Mouse (Mus musculus) forebrain, postnatal 0 days (tissue): ENCODE measurements around the gene Cntnap2. TPM values are rescaled to one million over a fixed set of nuclear protein-coding genes. Genes with fewer than 3 reads are reported as not detected.
"Not testable (repeated sequence)": the region's sequence is repeated elsewhere in the genome, so short reads cannot be mapped to it uniquely, and the experiment has no call there.

ENCODE experiments used
- ATAC-seq: fragments of 200-750 bp; cut with Nextera tagmentation; 2 replicates; pipeline ENCODE4 v1.8.0; 2017; ENCODE audit warnings: mild to moderate bottlenecking, moderate library complexity
- DNase-seq: peaks from one replicate; pipeline ENCODE4 v3.0.0-alpha.2; 2015
- H3K27ac ChIP-seq: fragments of 300-500 bp; sonication (generic); 2 replicates; pipeline ENCODE4 v1.5.1; 2014; ENCODE audit warnings: low read depth, mild to moderate bottlenecking, antibody characterized with exemption, low read length, moderate library complexity, mixed read lengths
- H3K27me3 ChIP-seq: fragments of 300-500 bp; sonication (generic); 2 replicates; pipeline ENCODE4 v1.6.1; 2014; ENCODE audit warnings: mild to moderate bottlenecking, low read length, mixed read lengths; ENCODE audit not compliant: insufficient read depth
- H3K36me3 ChIP-seq: fragments of 300-500 bp; sonication (generic); 2 replicates; pipeline ENCODE4 v1.6.1; 2014; ENCODE audit warnings: mild to moderate bottlenecking, moderate library complexity; ENCODE audit not compliant: insufficient read depth
- H3K4me1 ChIP-seq: fragments of 300-500 bp; sonication (generic); 2 replicates; pipeline ENCODE4 v1.6.1; 2014; ENCODE audit warnings: antibody characterized with exemption; ENCODE audit not compliant: insufficient read depth
- H3K4me2 ChIP-seq: fragments of 300-500 bp; sonication (generic); 2 replicates; pipeline ENCODE4 v1.6.1; 2014; ENCODE audit warnings: low read depth, mild to moderate bottlenecking, moderate library complexity
- H3K4me3 ChIP-seq: fragments of 300-500 bp; sonication (generic); 2 replicates; pipeline ENCODE4 v1.5.1; 2014; ENCODE audit warnings: low read depth, low read length, mixed read lengths
- H3K9ac ChIP-seq: fragments of 300-500 bp; sonication (generic); 2 replicates; pipeline ENCODE4 v1.6.1; 2014; ENCODE audit warnings: mild to moderate bottlenecking
- H3K9me3 ChIP-seq: fragments of 300-500 bp; sonication (generic); 2 replicates; pipeline ENCODE4 v1.6.1; 2016; ENCODE audit warnings: low read length
- CTCF ChIP-seq: sonication (generic); IDR thresholded peaks from 2 replicates; pipeline ENCODE4 v1.5.1; 2016; ENCODE audit warnings: antibody characterized with exemption, control low read depth, low read depth
- WGBS: fragments of 180-500 bp; shearing (Covaris S2); extraction: QIAGEN DNeasy Blood & Tissue Kit; methylation state at CpG from one replicate; pipeline ENCODE4 v1.1.7; 2014; 5-methylcytosine and 5-hydroxymethylcytosine counted together
- polyA plus RNA-seq: library from polyadenylated mRNA; unstranded; fragments of >200 nt; fragmentation: Nextera tagmentation; extraction: Ambion mirVana; gene quantifications from 2 replicates; pipeline ENCODE4 v1.2.1, GENCODE M21; 2015
- total RNA-seq: library from RNA; depleted of rRNA; stranded (reverse); fragments of >200 nt; gene quantifications from 2 replicates; pipeline ENCODE4 v1.2.3, GENCODE M21; 2014

The Cntnap2 gene
- total and polyA plus RNA-seq, 2 experiments from 2014 or later, result 50.2 to 107 TPM

- DNase-seq (no peak), ATAC-seq (no peak)
- no peak overlapping the region for H3K4me3 ChIP-seq
- no peaks in the 10 kb centered on the region for H3K4me1 ChIP-seq
- no peaks in the 10 kb centered on the region for H3K36me3 ChIP-seq
- H3K9ac ChIP-seq, result no peak overlapping the region
- no peak overlapping the region for H3K4me2 ChIP-seq
- 86% methylated on average over 1 of the region's 1 CpGs for WGBS
- H3K27ac ChIP-seq, result no peak overlapping the region
- H3K27me3 ChIP-seq, result no peaks in the 10 kb centered on the region
- TF ChIP-seq CTCF, result no peak
- no peaks in the 10 kb centered on the region for H3K9me3 ChIP-seq
These were observed 2148.9 kb downstream of the Cntnap2 start for GRCm38 (mm10) chr6:47208031-47208430.

GRCm38 (mm10) chr6:47214731-47215130, 2155.6 kb downstream of the Cntnap2 start:
- H3K27me3 ChIP-seq, result no peaks in the 10 kb centered on the region
- H3K4me2 ChIP-seq, result no peak overlapping the region
- H3K36me3 ChIP-seq, result no peaks in the 10 kb centered on the region
- no peak overlapping the region for H3K9ac ChIP-seq
- H3K27ac ChIP-seq, result no peak overlapping the region
- H3K4me1 ChIP-seq, result no peaks in the 10 kb centered on the region
- TF ChIP-seq CTCF, result no peak
- DNase-seq (no peak), ATAC-seq (no peak)
- H3K4me3 ChIP-seq, result no peak overlapping the region
- no peaks in the 10 kb centered on the region for H3K9me3 ChIP-seq

DNA sequence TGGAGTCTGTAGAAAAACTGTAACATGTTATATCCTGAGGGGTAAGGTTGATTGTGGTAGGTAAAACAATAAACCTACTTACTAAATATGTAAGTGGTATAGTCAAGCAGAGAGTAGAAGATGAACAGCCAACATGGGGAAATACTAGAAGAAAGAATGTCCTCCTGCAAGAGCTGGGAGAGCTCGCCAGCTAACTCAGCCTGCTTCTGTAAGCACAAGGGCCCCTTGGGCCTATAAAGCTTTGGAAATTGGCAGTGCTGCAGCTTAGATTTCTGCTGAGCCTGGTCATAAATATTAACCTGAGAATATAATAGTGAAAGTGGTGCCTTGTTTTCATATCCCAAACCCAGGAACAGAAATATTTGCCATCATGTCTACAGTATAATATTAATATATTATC, 2164.4 kb downstream of the Cntnap2 start:
- H3K27ac ChIP-seq, ATAC-seq, H3K4me3 ChIP-seq, H3K9me3 ChIP-seq, H3K9ac ChIP-seq, H3K4me1 ChIP-seq, H3K27me3 ChIP-seq, H3K4me2 ChIP-seq, DNase-seq, H3K36me3 ChIP-seq: not testable (repeated sequence)
- 70% methylated on average over 1 of the region's 1 CpGs for WGBS

GRCm38 (mm10) chr6:47225391-47225790, 2166.2 kb downstream of the Cntnap2 start:
- DNase-seq, H3K36me3 ChIP-seq, H3K9ac ChIP-seq, H3K27me3 ChIP-seq, H3K27ac ChIP-seq, H3K4me1 ChIP-seq, H3K9me3 ChIP-seq, H3K4me2 ChIP-seq, H3K4me3 ChIP-seq, ATAC-seq: not testable (repeated sequence)
- WGBS, result 83% methylated on average over 3 of the region's 3 CpGs

- H3K36me3 ChIP-seq, result no peaks in the 10 kb centered on the region
- no peak overlapping the region for H3K4me2 ChIP-seq
- 0 out of 2 replicates have a peak, but pooled peaks cover 6% of the 10 kb centered on the region for H3K4me1 ChIP-seq
- no peak overlapping the region for H3K27ac ChIP-seq
- no peaks in the 10 kb centered on the region for H3K27me3 ChIP-seq
- H3K4me3 ChIP-seq, result no peak overlapping the region
- no peak overlapping the region for H3K9ac ChIP-seq
- no peak for ATAC-seq
- H3K9me3 ChIP-seq, result no peaks in the 10 kb centered on the region
- no peak for TF ChIP-seq CTCF
- no peak for DNase-seq
- WGBS, result 18% methylated on average over 3 of the region's 3 CpGs
These were observed 2168.4 kb downstream of the Cntnap2 start for GRCm38 (mm10) chr6:47227601-47228000.

- DNase-seq (peak; percentile 56), ATAC-seq (peak; percentile 80)
- peak overlapping the region; percentile 58; the same call in 1 of the 2 replicates for H3K27ac ChIP-seq
- no peaks in the 10 kb centered on the region for H3K27me3 ChIP-seq
- H3K4me2 ChIP-seq, result no peak overlapping the region
- H3K36me3 ChIP-seq, result no peaks in the 10 kb centered on the region
- no peak overlapping the region for H3K4me3 ChIP-seq
- WGBS, result 38% methylated on average over 7 of the region's 7 CpGs
- 0 out of 2 replicates have a peak, but pooled peaks cover 6% of the 10 kb centered on the region for H3K4me1 ChIP-seq
- H3K9ac ChIP-seq, result no peak overlapping the region
- H3K9me3 ChIP-seq, result no peaks in the 10 kb centered on the region
- no peak for TF ChIP-seq CTCF
These were observed 2169.6 kb downstream of the Cntnap2 start for GRCm38 (mm10) chr6:47228676-47229317.

GRCm38 (mm10) chr6:47231513-47231912, 2172.4 kb downstream of the Cntnap2 start:
- 49% methylated on average over 6 of the region's 6 CpGs for whole genome bisulfite sequencing
- Histone ChIP-seq H3K4me3 (no peak overlapping the region), H3K9ac (no peak overlapping the region), H3K27me3 (no peaks in the 10 kb centered on the region), H3K4me1 (0 out of 2 replicates have a peak, but pooled peaks cover 6% of the 10 kb centered on the region), H3K36me3 (no peaks in the 10 kb centered on the region), H3K4me2 (no peak overlapping the region), H3K9me3 (no peaks in the 10 kb centered on the region), H3K27ac (no peak overlapping the region)
- no peak for TF ChIP-seq CTCF
- DNase-seq (peak; percentile 85), ATAC-seq (peak; percentile 84)
